Mouse (Mus musculus): ENCODE results near the gene S100g. TPM values are rescaled to one million over a fixed set of nuclear protein-coding genes. Genes with fewer than 3 reads are reported as not detected.

S100g gene
- polyA plus RNA-seq (2016; fragmentation: Nextera tagmentation; extraction: Ambion mirVana), result not detected in 2 replicates

DNA sequence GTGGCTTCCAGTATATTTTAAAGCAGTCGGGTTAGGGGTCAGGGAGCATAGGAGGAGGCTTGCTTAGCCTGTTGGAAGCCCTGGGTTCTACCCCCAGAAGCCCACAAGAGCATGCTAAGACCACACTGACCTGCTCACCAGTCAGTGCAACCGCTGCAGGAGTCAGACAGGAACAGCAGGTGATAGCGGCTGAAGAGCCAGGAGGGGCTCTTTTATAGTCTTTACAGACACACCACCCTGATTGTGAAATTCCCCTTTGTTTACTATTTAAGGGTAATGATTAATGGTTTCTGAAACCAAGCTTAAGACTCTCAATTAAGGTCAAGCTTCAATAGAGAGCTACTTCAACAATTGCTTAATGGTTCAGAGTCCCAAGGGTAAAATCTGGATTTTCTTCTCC is at the start of gene S100g:
Gene S100g, minus strand, starts transcription at position 217 of the 400 bp plus-strand sequence.
- Histone ChIP-seq H3K9me3 (replicated peaks) (no peaks in the 10 kb centered on the region), H3K36me3 (no peaks in the 10 kb centered on the region), H3K4me3 (no peak within 1 kb of the TSS), H3K4me1 (no peaks in the 10 kb centered on the region), H3K27ac (replicated peaks) (no peak within 1 kb of the TSS), H3K27me3 (ENCODE audit: low read depth, poor library complexity, severe bottlenecking) (peaks cover 85% of the 10 kb centered on the region)
- DNase-seq (ENCODE audit: low spot score), result no peak
- WGBS, result 53% methylated on average over 3 of the region's 3 CpGs

DNA sequence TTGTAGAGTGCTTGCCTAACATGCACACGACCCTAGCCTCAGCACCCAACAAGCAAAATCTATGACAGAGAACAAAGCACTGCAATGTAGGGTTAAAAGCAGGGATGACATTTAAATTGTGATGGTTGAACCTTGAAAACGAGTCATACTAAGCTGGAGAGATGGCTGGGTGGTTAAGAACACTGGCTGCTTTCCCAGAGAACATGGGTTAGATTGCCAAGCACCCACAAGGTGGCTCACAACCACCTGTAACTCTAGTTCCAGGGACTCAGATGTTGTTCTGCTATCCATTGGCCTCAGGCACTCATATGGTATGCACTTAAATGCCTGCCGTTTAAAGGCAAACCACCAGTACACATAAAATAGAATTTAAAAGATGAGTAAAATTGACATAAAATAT is 27.7 kb upstream of the S100g start:
- peaks cover 75% of the 10 kb centered on the region for H3K27me3 ChIP-seq (ENCODE audit: low read depth, poor library complexity, severe bottlenecking)
- no peaks in the 10 kb centered on the region for H3K9me3 ChIP-seq (replicated peaks)
- no peak for DNase-seq (ENCODE audit: low spot score)
- 88% methylated on average over 3 of the region's 3 CpGs for WGBS
- no peaks in the 10 kb centered on the region for H3K4me1 ChIP-seq
- no peak overlapping the region for H3K4me3 ChIP-seq
- H3K27ac ChIP-seq (replicated peaks), result no peak overlapping the region
- H3K36me3 ChIP-seq, result no peaks in the 10 kb centered on the region

GRCm38 (mm10) chrX:162991396-162991795 is 27.0 kb upstream of the S100g start:
- no peak for DNase-seq (ENCODE audit: low spot score)
- Histone ChIP-seq H3K36me3 (no peaks in the 10 kb centered on the region), H3K4me1 (no peaks in the 10 kb centered on the region), H3K27ac (replicated peaks) (no peak overlapping the region), H3K4me3 (no peak overlapping the region), H3K27me3 (ENCODE audit: low read depth, poor library complexity, severe bottlenecking) (peaks cover 67% of the 10 kb centered on the region), H3K9me3 (replicated peaks) (no peaks in the 10 kb centered on the region)
- WGBS, result 86% methylated on average over 4 of the region's 4 CpGs

GRCm38 (mm10) chrX:162986876-162987495 is 22.6 kb upstream of the S100g start:
- H3K4me1 ChIP-seq, result no peaks in the 10 kb centered on the region
- H3K36me3 ChIP-seq, result peaks cover 5% of the 10 kb centered on the region; the same call in 1 of the 2 replicates
- H3K27ac ChIP-seq (replicated peaks), result no peak overlapping the region
- 95% methylated on average over 10 of the region's 10 CpGs for WGBS
- H3K4me3 ChIP-seq, result no peak overlapping the region
- no peak for DNase-seq (ENCODE audit: low spot score)
- H3K9me3 ChIP-seq (replicated peaks), result no peaks in the 10 kb centered on the region
- peaks cover 32% of the 10 kb centered on the region for H3K27me3 ChIP-seq (ENCODE audit: low read depth, poor library complexity, severe bottlenecking)

- H3K27ac ChIP-seq (replicated peaks), result no peak overlapping the region
- no peak overlapping the region for H3K4me3 ChIP-seq
- no peaks in the 10 kb centered on the region; the same call in 1 of the 2 replicates for H3K36me3 ChIP-seq
- H3K9me3 ChIP-seq (replicated peaks), result no peaks in the 10 kb centered on the region
- no peak for DNase-seq (ENCODE audit: low spot score)
- H3K27me3 ChIP-seq (ENCODE audit: low read depth, poor library complexity, severe bottlenecking), result peaks cover 33% of the 10 kb centered on the region
- H3K4me1 ChIP-seq, result no peaks in the 10 kb centered on the region
- WGBS, result 76% methylated on average over 3 of the region's 3 CpGs
These were observed 11.8 kb upstream of the S100g start for GRCm38 (mm10) chrX:162976194-162976593.

GRCm38 (mm10) chrX:162967456-162967855 is 3.1 kb upstream of the S100g start:
- DNase-seq (ENCODE audit: low spot score), result no peak
- WGBS, result 81% methylated on average over 8 of the region's 8 CpGs
- Histone ChIP-seq H3K27me3 (ENCODE audit: low read depth, poor library complexity, severe bottlenecking) (peaks cover 85% of the 10 kb centered on the region), H3K4me1 (no peaks in the 10 kb centered on the region), H3K27ac (replicated peaks) (no peak overlapping the region), H3K36me3 (no peaks in the 10 kb centered on the region), H3K4me3 (no peak overlapping the region), H3K9me3 (replicated peaks) (no peaks in the 10 kb centered on the region)

DNA sequence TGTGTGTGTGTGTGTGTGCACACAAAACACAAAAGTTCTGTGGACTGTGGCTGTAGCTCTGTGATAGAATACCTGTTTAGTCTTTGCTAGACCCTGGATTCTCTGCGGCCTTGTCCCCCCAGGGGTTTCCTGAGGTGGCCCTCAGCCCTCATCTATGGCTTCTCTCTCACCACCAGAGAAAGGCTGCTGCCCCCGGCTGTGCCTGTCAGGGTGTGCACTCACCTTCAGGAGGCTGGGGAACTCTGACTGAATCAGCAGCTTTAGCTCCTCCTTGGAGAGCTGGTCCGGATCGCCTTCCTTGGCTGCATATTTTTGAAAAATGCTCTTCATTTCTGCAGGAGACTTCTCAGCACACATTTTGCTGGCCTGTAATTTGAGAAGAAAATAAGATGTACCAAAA is 559 bp downstream of the S100g start:
- H3K4me3 ChIP-seq, result no peak overlapping the region
- H3K27me3 ChIP-seq (ENCODE audit: low read depth, poor library complexity, severe bottlenecking), result peaks cover 85% of the 10 kb centered on the region
- 46% methylated on average over 4 of the region's 4 CpGs for WGBS
- no peak overlapping the region for H3K27ac ChIP-seq (replicated peaks)
- DNase-seq (ENCODE audit: low spot score), result no peak
- H3K36me3 ChIP-seq, result no peaks in the 10 kb centered on the region
- no peaks in the 10 kb centered on the region for H3K9me3 ChIP-seq (replicated peaks)
- H3K4me1 ChIP-seq, result no peaks in the 10 kb centered on the region

- no peaks in the 10 kb centered on the region for H3K9me3 ChIP-seq (replicated peaks)
- 80% methylated on average over 3 of the region's 3 CpGs for WGBS
- no peaks in the 10 kb centered on the region for H3K36me3 ChIP-seq
- no peak overlapping the region for H3K4me3 ChIP-seq
- H3K27me3 ChIP-seq (ENCODE audit: low read depth, poor library complexity, severe bottlenecking), result peaks cover 77% of the 10 kb centered on the region
- H3K4me1 ChIP-seq, result no peaks in the 10 kb centered on the region
- no peak overlapping the region for H3K27ac ChIP-seq (replicated peaks)
- no peak for DNase-seq (ENCODE audit: low spot score)
These were observed 6.5 kb downstream of the S100g start for GRCm38 (mm10) chrX:162957921-162958320.

- H3K4me3 ChIP-seq, result no peak overlapping the region
- DNase-seq (ENCODE audit: low spot score), result peak; percentile 12
- H3K36me3 ChIP-seq, result no peaks in the 10 kb centered on the region
- 46% methylated on average over 3 of the region's 3 CpGs for WGBS
- H3K27me3 ChIP-seq (ENCODE audit: low read depth, poor library complexity, severe bottlenecking), result peaks cover 53% of the 10 kb centered on the region
- H3K9me3 ChIP-seq (replicated peaks), result no peaks in the 10 kb centered on the region
- no peaks in the 10 kb centered on the region for H3K4me1 ChIP-seq
- no peak overlapping the region for H3K27ac ChIP-seq (replicated peaks)
These were observed 14.5 kb downstream of the S100g start for GRCm38 (mm10) chrX:162949811-162950439.

DNA sequence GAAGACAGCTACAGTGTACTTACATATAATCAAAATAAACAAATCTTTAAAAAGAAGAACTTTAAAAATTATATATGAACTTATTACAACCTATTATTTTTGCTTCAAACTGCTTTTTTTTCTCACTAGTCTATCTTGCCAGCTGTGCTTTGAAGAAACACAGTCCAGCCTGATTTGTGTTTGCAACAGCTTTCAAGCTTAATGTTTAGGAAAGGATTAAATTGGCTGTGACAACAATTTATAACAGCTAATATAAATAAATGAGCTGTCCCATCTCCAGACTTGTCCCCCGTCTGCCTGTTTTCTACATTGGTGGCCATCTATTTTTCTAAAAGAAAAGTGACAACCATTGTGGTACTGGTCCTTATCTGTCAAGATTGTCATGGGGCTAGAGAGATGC is 22.4 kb downstream of the S100g start:
- Histone ChIP-seq H3K9me3 (replicated peaks) (no peaks in the 10 kb centered on the region), H3K27me3 (ENCODE audit: low read depth, poor library complexity, severe bottlenecking) (peaks cover 68% of the 10 kb centered on the region), H3K36me3 (peaks cover 8% of the 10 kb centered on the region; the same call in 1 of the 2 replicates), H3K4me3 (no peak overlapping the region), H3K4me1 (no peaks in the 10 kb centered on the region), H3K27ac (replicated peaks) (no peak overlapping the region)
- DNase-seq (ENCODE audit: low spot score), result no peak
- WGBS, result 90% methylated on average over 1 of the region's 1 CpGs

DNA sequence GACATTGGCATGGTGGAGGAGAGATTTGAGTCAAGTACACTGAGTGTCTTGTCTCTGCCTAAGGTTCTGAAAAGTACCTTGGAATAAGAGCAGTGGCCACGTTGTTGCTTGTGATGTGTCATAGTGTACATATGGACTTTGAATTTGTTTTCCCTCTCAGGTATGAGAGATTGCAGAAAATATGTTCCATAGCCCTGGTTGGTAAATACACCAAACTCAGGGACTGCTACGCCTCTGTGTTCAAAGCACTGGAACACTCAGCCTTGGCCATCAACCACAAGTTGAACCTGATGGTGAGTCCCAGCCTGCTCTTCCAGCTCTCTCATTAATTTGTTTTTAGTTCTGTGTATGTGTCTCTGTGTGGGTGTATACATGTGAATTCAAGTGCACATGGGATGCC is 32.9 kb downstream of the S100g start:
- Histone ChIP-seq H3K27me3 (ENCODE audit: low read depth, poor library complexity, severe bottlenecking) (peaks cover 37% of the 10 kb centered on the region), H3K4me3 (no peak overlapping the region), H3K9me3 (replicated peaks) (no peaks in the 10 kb centered on the region; the same call in 1 of the 2 replicates), H3K4me1 (no peaks in the 10 kb centered on the region), H3K27ac (replicated peaks) (no peak overlapping the region), H3K36me3 (peaks cover 29% of the 10 kb centered on the region)
- WGBS, result 88% methylated on average over 2 of the region's 2 CpGs
- no peak for DNase-seq (ENCODE audit: low spot score)

DNA sequence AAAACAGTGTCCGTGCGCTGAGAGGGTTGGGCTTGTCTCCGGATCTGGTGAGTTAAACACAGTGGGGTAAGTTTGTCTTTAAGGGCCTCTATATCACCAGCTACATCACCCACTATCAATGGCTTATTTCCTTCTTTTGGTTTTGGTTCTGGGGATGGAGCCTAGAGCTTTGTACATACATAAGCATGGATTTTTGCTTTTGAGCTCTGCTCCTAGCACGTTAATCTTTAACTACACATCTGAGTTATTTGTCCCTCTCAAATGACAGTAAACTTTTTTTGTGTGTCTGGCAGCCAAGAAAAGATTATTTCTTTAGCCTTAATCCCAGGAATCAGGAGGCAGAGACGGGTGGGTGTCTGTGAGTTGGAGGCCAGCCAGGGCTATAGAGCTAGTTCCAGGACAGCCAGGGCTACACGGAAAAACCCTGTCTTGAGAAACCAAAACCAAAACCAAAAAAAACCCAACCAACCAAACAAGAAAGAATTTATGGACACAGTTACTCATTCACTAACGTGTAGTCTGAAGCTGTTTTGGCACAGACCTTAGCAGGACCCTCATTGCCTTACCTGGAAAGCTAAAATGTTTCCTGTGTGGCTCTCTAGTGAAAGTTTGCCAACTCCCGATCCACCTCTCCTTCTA is 42.8 kb downstream of the S100g start:
- Histone ChIP-seq H3K36me3 (0 out of 2 replicates have a peak, but pooled peaks cover 12% of the 10 kb centered on the region), H3K4me3 (no peak overlapping the region), H3K27me3 (ENCODE audit: low read depth, poor library complexity, severe bottlenecking) (peaks cover 50% of the 10 kb centered on the region), H3K4me1 (no peaks in the 10 kb centered on the region), H3K9me3 (replicated peaks) (no peaks in the 10 kb centered on the region), H3K27ac (replicated peaks) (no peak overlapping the region)
- DNase-seq (ENCODE audit: low spot score), result no peak
- 89% methylated on average over 8 of the region's 8 CpGs for WGBS

GRCm38 (mm10) chrX:162915697-162916096 is 48.7 kb downstream of the S100g start:
- Histone ChIP-seq H3K4me1 (no peaks in the 10 kb centered on the region), H3K9me3 (replicated peaks) (no peaks in the 10 kb centered on the region)

More at GRCm38 (mm10) chrX:162915697-162916096, 48.7 kb downstream of the S100g start:
- no peak overlapping the region for H3K4me3 ChIP-seq
- peak; percentile 40 for DNase-seq (ENCODE audit: low spot score)
- H3K36me3 ChIP-seq, result peaks cover 13% of the 10 kb centered on the region
- WGBS, result 37% methylated on average over 5 of the region's 5 CpGs
- no peak overlapping the region for H3K27ac ChIP-seq (replicated peaks)
- H3K27me3 ChIP-seq (ENCODE audit: low read depth, poor library complexity, severe bottlenecking), result peaks cover 16% of the 10 kb centered on the region; the same call in 1 of the 2 replicates

Measured in midbrain, embryonic 10.5 days (tissue).